Mouse (Mus musculus) brain, adult 2 months (tissue): ENCODE measurements around the gene Vinac1.

ENCODE experiments used
- DNase-seq: peaks from one replicate; pipeline ENCODE4 v3.0.0; 2011; ENCODE audit warnings: low read depth, low spot score

The Vinac1 gene

GRCm38 (mm10) chr2:129038937-129039631 lies 8.9 kb downstream of the Vinac1 start:
- peak; percentile 77 for DNase-seq

- peak; percentile 29 for DNase-seq
Observed at GRCm38 (mm10) chr2:129038426-129038936, 9.5 kb downstream of the Vinac1 start.

- peak; percentile 31 for DNase-seq
Observed at GRCm38 (mm10) chr2:129035381-129035780, 12.6 kb downstream of the Vinac1 start.

GRCm38 (mm10) chr2:129024820-129025219 lies 23.2 kb downstream of the Vinac1 start:
- DNase-seq: no peak

- no peak for DNase-seq
Observed at GRCm38 (mm10) chr2:129020106-129020505, 27.9 kb downstream of the Vinac1 start.

DNA sequence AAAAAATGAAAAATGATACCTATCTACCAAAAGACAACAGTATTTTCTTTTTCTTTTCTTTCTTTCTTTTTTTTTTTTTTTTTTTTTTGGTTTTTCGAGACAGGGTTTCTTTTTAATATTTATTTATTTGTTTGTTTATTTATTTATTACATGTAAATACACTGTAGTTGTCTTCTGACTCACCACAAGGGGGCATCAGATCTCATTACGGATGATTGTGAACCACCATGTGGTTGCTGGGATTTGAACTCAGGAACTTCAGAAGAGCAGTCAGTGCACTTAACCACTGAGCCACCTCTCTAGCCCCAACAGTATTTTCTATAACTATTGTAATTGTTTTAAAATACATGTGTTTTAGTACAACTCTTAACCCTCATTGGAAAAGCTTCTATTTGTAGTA lies 39.1 kb downstream of the Vinac1 start:
- peak; percentile 24 for DNase-seq

DNA sequence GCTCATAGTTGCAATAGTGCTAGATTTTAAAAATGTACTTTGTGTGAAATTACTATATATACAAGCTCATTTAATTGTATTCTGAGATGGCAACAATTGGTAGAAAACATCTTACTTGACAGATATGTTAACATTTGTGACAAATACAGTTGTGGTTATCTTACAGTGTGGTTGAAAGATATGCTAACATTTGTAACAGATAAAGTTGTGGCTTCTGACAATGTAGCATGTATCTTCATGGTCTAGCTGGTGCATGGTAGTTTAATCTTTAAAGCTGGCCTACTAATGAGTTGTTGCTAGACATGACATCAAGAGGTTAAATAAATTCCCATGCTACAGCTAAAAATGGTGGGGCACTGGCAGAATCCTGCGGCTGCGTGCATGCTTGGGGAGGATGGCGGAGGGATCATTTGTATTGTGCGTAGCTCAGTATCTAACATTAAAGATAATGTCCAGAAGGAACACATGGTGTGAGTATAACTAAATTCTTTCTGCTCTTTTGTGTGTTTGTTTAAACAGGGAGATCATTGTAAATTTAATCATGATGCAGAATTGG lies 41.7 kb downstream of the Vinac1 start:
- no peak for DNase-seq

DNA sequence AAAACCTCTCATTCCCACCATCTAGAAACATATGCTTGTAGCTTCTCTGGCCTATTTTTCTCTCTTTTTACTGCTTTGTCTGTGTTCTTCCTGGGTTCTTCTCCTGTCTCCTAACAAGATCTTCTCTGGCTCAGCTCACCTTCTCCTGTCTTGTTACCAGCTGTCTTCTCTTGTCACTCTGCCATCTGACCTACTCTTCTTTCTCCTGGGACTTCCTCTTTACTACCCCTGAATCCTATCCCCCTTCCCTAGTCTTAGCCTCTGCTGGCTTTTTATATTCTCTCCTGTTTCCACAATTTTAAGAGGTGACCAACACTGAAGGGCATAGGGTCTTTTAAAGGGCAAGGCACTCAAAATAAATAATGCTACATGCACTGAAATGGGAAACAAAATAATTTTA lies 43.1 kb downstream of the Vinac1 start:
- peak; percentile 36 for DNase-seq

DNA sequence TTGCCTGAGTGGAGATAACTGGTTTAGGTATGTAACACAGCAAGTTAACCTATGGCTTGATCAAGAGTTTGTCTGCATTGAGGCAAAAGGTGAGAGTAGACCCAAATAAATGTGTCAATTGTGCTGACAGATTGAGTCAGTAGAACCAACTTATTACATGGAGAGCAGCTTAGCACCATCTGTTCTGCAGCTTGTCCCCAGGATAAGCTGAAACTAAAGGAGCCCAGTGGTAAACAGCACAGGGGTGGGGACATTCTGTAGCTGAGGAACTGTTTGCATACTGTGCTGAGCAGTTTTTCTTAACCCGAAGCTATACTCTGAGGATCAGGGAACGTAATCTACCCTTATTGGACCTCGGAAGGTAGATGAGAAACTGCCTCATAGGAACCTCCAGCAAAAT lies 63.2 kb downstream of the Vinac1 start:
- DNase-seq: peak; percentile 80

DNA sequence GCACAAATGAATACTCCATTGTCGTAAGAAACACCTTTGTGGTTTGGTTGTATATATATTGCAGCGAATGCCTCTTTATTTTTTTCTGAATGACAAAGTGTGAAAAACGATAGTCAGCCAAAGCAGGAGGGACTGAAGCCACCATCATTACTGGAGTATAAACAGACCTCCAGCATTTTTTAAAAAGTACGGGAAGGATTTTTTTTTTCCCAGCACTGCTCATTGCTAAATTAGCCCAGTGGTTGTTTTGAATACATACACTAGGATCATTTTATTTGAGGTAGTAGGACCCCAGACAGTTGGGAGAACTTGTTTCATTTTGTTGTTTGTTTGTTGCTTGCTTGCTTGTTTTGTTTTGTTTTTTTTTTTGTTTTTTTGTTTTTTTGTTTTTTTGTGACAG lies 72.4 kb downstream of the Vinac1 start:
- DNase-seq: no peak
